ENCODE assay signal across 18 mouse cellular contexts in the genomic region with DNA sequence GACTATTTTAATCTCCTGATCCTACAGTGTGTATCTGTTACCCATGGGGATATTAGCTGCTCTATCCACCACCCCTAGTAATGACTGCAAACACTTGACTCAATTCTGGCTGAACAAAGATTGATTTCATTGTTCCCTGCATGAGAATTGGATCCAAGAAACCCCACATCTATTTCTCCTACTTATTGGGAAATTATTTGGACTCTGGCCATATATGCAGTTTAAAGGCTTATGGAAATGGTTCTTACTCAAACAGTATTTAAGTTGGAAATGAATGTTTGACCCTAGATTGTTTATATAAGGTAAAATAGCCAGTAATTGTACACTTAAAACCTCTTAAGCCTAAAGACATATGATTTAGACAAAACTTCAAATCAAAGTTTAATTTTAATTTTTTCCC.
"Had no signal": no experiment of that assay in that cellular context is flagged by ENCODE, and none has a peak within 500 bp of the region (broad histone marks: within the 10 kb centered on the region; RNA-seq: fewer than 3 reads in every experiment).

No protein-coding gene starts in this region.

- H3K4me3 ChIP-seq: intestine, embryonic 15.5 days; kidney, embryonic 15.5 days; limb, embryonic 15.5 days; megakaryocyte, embryonic 14.5 days; midbrain, embryonic 10.5 days; midbrain, embryonic 13.5 days; stomach, embryonic 15.5 days had no signal

- H3K4me2 ChIP-seq: intestine, embryonic 15.5 days; kidney, embryonic 15.5 days; limb, embryonic 15.5 days; liver, embryonic 11.5 days; midbrain, embryonic 13.5 days; stomach, embryonic 15.5 days had no signal

- H3K27me3 ChIP-seq: intestine, embryonic 15.5 days; kidney, embryonic 15.5 days; limb, embryonic 15.5 days; megakaryocyte, embryonic 14.5 days; midbrain, embryonic 13.5 days; stomach, embryonic 15.5 days had no signal

- ATAC-seq: intestine, embryonic 15.5 days; liver, postnatal 0 days; midbrain, embryonic 13.5 days had no signal

- H3K9me3 ChIP-seq: intestine, embryonic 15.5 days; kidney, embryonic 15.5 days; limb, embryonic 15.5 days; megakaryocyte, embryonic 14.5 days; midbrain, embryonic 10.5 days; midbrain, embryonic 13.5 days; stomach, embryonic 15.5 days had no signal

- H3K36me3 ChIP-seq: intestine, embryonic 15.5 days; kidney, embryonic 15.5 days; limb, embryonic 15.5 days; midbrain, embryonic 10.5 days; midbrain, embryonic 13.5 days; stomach, embryonic 15.5 days had no signal

- H3K9ac ChIP-seq: intestine, embryonic 15.5 days; kidney, embryonic 15.5 days; limb, embryonic 15.5 days; liver, embryonic 14.5 days; liver, postnatal 0 days; midbrain, embryonic 13.5 days; stomach, embryonic 15.5 days had no signal

- DNase-seq: kidney, adult 11 months; kidney, adult 8-10 months; kidney, postnatal 14 days; kidney, postnatal 4 days; left cerebral cortex, postnatal 4 days; liver, postnatal 0 days; right cerebral cortex, postnatal 14 days; right cerebral cortex, postnatal 4 days; thymus, postnatal 25 days had no signal

- H3K4me1 ChIP-seq: intestine, embryonic 15.5 days; kidney, embryonic 15.5 days; limb, embryonic 15.5 days; megakaryocyte, embryonic 14.5 days; midbrain, embryonic 10.5 days; midbrain, embryonic 13.5 days; stomach, embryonic 15.5 days had no signal

- H3K27ac ChIP-seq: intestine, embryonic 15.5 days; kidney, embryonic 15.5 days; limb, embryonic 15.5 days; liver, embryonic 14.5 days; midbrain, embryonic 10.5 days; midbrain, embryonic 13.5 days; stomach, embryonic 15.5 days had no signal
